Mouse (Mus musculus) large intestine, adult 2 months (tissue): ENCODE measurements around the gene Dnah2. TPM values are rescaled to one million over a fixed set of nuclear protein-coding genes. Genes with fewer than 3 reads are reported as not detected.
"Not testable (repeated sequence)": the region's sequence is repeated elsewhere in the genome, so short reads cannot be mapped to it uniquely, and the experiment has no call there.

Source experiments
- DNase-seq: peaks from one replicate; pipeline ENCODE4 v3.0.0-alpha.2; 2012; ENCODE audit warnings: low read depth, low spot score
- WGBS: fragments of 180-500 bp; shearing (Covaris S2); methylation state at CpG from one replicate; pipeline ENCODE4 v1.1.7; 2018; 5-methylcytosine and 5-hydroxymethylcytosine counted together
- polyA plus RNA-seq: library from polyadenylated mRNA; depleted of rRNA; stranded (reverse); fragments of >200 nt; gene quantifications from 2 replicates; pipeline ENCODE4 v1.2.3, GENCODE M21; 2012

The Dnah2 gene
- polyA plus RNA-seq, 1 experiment: 0.12 TPM

GRCm38 (mm10) chr11:69575220-69575619, 26.3 kb upstream of the Dnah2 start:
- DNase-seq: no peak
- WGBS: 57% methylated on average over 3 of the region's 3 CpGs

- WGBS: 85% methylated on average over 8 of the region's 8 CpGs
- no peak for DNase-seq
These were observed 16.2 kb upstream of the Dnah2 start for GRCm38 (mm10) chr11:69565131-69565530.

- DNase-seq: no peak
- 36% methylated on average over 3 of the region's 3 CpGs for WGBS
These were observed 15.5 kb upstream of the Dnah2 start for GRCm38 (mm10) chr11:69564391-69564790.

GRCm38 (mm10) chr11:69563373-69563772, 14.5 kb upstream of the Dnah2 start:
- DNase-seq: no peak
- 89% methylated on average over 13 of the region's 13 CpGs for WGBS

GRCm38 (mm10) chr11:69560896-69561854, 12.3 kb upstream of the Dnah2 start:
- WGBS: 79% methylated on average over 16 of the region's 16 CpGs

GRCm38 (mm10) chr11:69559851-69560765, 11.2 kb upstream of the Dnah2 start, which contains the start of gene Efnb3:
Efnb3 (minus strand) TSS chr11:69560205.
- no peak for DNase-seq
- 14% methylated on average over 59 of the region's 59 CpGs for WGBS

More at GRCm38 (mm10) chr11:69560896-69561854, 12.3 kb upstream of the Dnah2 start:
- DNase-seq: no peak

GRCm38 (mm10) chr11:69559183-69559582, 10.3 kb upstream of the Dnah2 start:
- 51% methylated on average over 5 of the region's 5 CpGs for WGBS
- DNase-seq: no peak

GRCm38 (mm10) chr11:69558756-69559155, 9.8 kb upstream of the Dnah2 start:
- no peak for DNase-seq
- 47% methylated on average over 6 of the region's 6 CpGs for WGBS

- 51% methylated on average over 14 of the region's 14 CpGs for WGBS
- no peak for DNase-seq
These were observed 8.6 kb upstream of the Dnah2 start for GRCm38 (mm10) chr11:69557381-69557958.

GRCm38 (mm10) chr11:69554539-69555140, 5.7 kb upstream of the Dnah2 start:
- WGBS: 84% methylated on average over 5 of the region's 5 CpGs
- DNase-seq: no peak

GRCm38 (mm10) chr11:69553341-69553721, 4.4 kb upstream of the Dnah2 start:
- no peak for DNase-seq
- WGBS: 24% methylated on average over 2 of the region's 2 CpGs

GRCm38 (mm10) chr11:69552622-69553340, 3.9 kb upstream of the Dnah2 start:
- 26% methylated on average over 14 of the region's 14 CpGs for WGBS
- no peak for DNase-seq

GRCm38 (mm10) chr11:69551310-69551709, 2.4 kb upstream of the Dnah2 start:
- WGBS: 72% methylated on average over 4 of the region's 4 CpGs

GRCm38 (mm10) chr11:69547071-69547470, 1.8 kb downstream of the Dnah2 start:
- 1% methylated on average over 15 of the region's 15 CpGs for WGBS
- no peak for DNase-seq

More at GRCm38 (mm10) chr11:69551310-69551709, 2.4 kb upstream of the Dnah2 start:
- DNase-seq: no peak

- WGBS: 1% methylated on average over 44 of the region's 44 CpGs
- no peak for DNase-seq
These were observed 2.4 kb downstream of the Dnah2 start for GRCm38 (mm10) chr11:69546423-69547053.

- 10% methylated on average over 7 of the region's 7 CpGs for WGBS
- DNase-seq: no peak
These were observed 3.0 kb downstream of the Dnah2 start for GRCm38 (mm10) chr11:69545957-69546356.

GRCm38 (mm10) chr11:69543598-69543997, 5.3 kb downstream of the Dnah2 start:
- DNase-seq: no peak
- 92% methylated on average over 3 of the region's 3 CpGs for WGBS

- DNase-seq: not testable (repeated sequence)
- WGBS: 48% methylated on average over 3 of the region's 3 CpGs
These were observed 7.2 kb downstream of the Dnah2 start for GRCm38 (mm10) chr11:69541741-69542140.
